Mouse (Mus musculus) stomach, embryonic 15.5 days (tissue): Measurements from ENCODE around the gene Zfp36l3. TPM values are rescaled to one million over a fixed set of nuclear protein-coding genes. Genes with fewer than 3 reads are reported as not detected.
"Not testable (repeated sequence)": the region's sequence is repeated elsewhere in the genome, so short reads cannot be mapped to it uniquely, and the experiment has no call there.

Experiments
- ATAC-seq: fragments of 200-750 bp; cut with Nextera tagmentation; 2 replicates; pipeline ENCODE4 v1.8.0; 2017; ENCODE audit warnings: low read depth, moderate number of reproducible peaks, moderate TSS enrichment; ENCODE audit not compliant: insufficient read depth, low FRiP score
- H3K27ac ChIP-seq: fragments of 300-500 bp; sonication (generic); 2 replicates; pipeline ENCODE4 v1.5.1; 2015; ENCODE audit warnings: mild to moderate bottlenecking, inconsistent platforms
- H3K27me3 ChIP-seq: fragments of 300-500 bp; sonication (generic); replicated peaks from 2 replicates; pipeline ENCODE4 v1.6.1; 2015; ENCODE audit warnings: inconsistent platforms
- H3K36me3 ChIP-seq: fragments of 300-500 bp; sonication (generic); 2 replicates; pipeline ENCODE4 v1.6.1; 2015; ENCODE audit warnings: inconsistent platforms
- H3K4me1 ChIP-seq: fragments of 300-500 bp; sonication (generic); 2 replicates; pipeline ENCODE4 v1.6.1; 2015; ENCODE audit warnings: inconsistent platforms
- H3K4me2 ChIP-seq: fragments of 300-500 bp; sonication (generic); 2 replicates; pipeline ENCODE4 v1.6.1; 2015; ENCODE audit warnings: mild to moderate bottlenecking, inconsistent platforms
- H3K4me3 ChIP-seq: fragments of 300-500 bp; sonication (generic); replicated peaks from 2 replicates; pipeline ENCODE4 v1.5.1; 2015; ENCODE audit warnings: inconsistent platforms
- H3K9ac ChIP-seq: fragments of 300-500 bp; sonication (generic); 2 replicates; pipeline ENCODE4 v1.6.1; 2015; ENCODE audit warnings: inconsistent platforms
- H3K9me3 ChIP-seq: fragments of 300-500 bp; sonication (generic); 2 replicates; pipeline ENCODE4 v1.6.1; 2016; ENCODE audit warnings: inconsistent platforms
- WGBS: fragments of 180-500 bp; shearing (Covaris S2); methylation state at CpG from one replicate; pipeline ENCODE4 v1.1.7; 2015; 5-methylcytosine and 5-hydroxymethylcytosine counted together
- polyA plus RNA-seq: library from polyadenylated mRNA; unstranded; fragments of >200 nt; fragmentation: Nextera tagmentation; extraction: Ambion mirVana; gene quantifications from 2 replicates; pipeline ENCODE4 v1.2.1, GENCODE M21; 2015

Gene Zfp36l3
- polyA plus RNA-seq = not detected in 2 replicates

DNA sequence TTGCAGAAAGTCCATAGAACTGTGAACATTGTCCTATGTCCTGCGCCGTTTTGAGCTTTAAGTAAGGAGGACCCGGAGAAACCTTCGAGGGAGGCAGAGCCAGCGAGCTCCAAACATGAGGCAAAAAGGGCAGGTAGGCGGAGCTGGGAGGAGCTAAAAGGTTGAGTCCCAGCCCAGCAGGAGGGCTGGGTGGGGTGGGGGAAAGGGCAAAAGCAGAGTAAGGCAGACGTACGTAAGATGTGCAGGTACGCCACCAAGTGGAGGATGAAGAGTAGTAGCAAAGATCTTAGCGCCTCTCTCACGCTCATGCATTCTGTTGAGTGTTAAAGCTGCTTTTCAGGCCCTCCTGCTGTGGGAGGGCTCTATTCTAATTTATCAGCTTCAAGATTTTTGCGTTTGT lies at the start of gene Zfp36l3:
Gene Zfp36l3 (minus strand): TSS at position 119 of the 400 bp plus-strand sequence.
- H3K4me1 ChIP-seq = no peaks in the 10 kb centered on the region
- H3K9me3 ChIP-seq = no peaks in the 10 kb centered on the region
- no peak for ATAC-seq
- H3K36me3 ChIP-seq = no peaks in the 10 kb centered on the region
- no peak within 1 kb of the TSS for H3K27ac ChIP-seq
- no peak within 1 kb of the TSS for H3K9ac ChIP-seq
- H3K27me3 ChIP-seq = no peaks in the 10 kb centered on the region
- H3K4me3 ChIP-seq = no peak within 1 kb of the TSS
- 84% methylated on average over 12 of the region's 12 CpGs for whole genome bisulfite sequencing
- no peak within 1 kb of the TSS for H3K4me2 ChIP-seq

DNA sequence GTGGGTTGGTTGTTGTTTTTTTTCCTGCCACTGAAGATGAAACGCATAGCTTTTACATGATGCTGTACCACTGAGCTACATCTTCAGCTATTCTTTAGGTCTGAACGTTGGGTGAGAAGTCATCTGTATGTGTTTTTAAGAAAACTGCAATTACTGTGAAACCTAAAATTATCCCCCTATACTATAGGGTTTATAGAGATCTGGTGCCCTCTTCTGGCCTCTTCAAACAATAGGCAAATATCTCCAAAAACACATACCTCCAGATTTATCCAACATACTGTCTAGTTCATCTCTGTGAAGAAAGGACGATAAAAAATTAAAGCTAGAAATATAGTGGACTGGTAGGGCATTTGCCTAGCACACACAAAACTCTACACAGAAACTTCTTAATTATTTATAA lies 22.9 kb upstream of the Zfp36l3 start:
- Histone ChIP-seq H3K9me3 (no peaks in the 10 kb centered on the region), H3K4me2 (no peak overlapping the region), H3K36me3 (no peaks in the 10 kb centered on the region), H3K9ac (no peak overlapping the region), H3K4me1 (no peaks in the 10 kb centered on the region), H3K27ac (no peak overlapping the region), H3K4me3 (no peak overlapping the region), H3K27me3 (no peaks in the 10 kb centered on the region)
- ATAC-seq = no peak
- WGBS = 51% methylated on average over 3 of the region's 3 CpGs

DNA sequence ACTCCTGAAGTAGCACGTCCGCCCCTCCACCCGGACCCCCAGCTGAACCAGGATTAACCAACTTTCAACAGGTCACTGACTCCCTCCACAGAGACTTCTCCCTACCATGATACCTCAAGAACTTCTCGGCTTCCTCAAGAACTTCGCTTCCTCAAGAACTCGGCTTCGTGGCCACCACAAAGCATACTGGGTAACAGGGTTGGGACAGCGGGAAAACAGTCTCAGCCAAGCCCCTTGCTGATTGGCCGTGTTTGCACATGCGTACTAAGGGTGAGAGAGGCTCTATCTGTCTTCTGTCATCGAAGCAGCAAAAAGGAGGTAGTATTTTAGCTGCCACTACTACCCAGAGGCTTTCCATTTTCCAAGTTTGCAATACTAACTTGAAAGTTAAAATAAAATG lies 21.3 kb upstream of the Zfp36l3 start, which contains the start of gene Xlr:
Gene Xlr (minus strand): TSS at position 188 of the 400 bp plus-strand sequence.
- 78% methylated on average over 11 of the region's 11 CpGs for WGBS

DNA sequence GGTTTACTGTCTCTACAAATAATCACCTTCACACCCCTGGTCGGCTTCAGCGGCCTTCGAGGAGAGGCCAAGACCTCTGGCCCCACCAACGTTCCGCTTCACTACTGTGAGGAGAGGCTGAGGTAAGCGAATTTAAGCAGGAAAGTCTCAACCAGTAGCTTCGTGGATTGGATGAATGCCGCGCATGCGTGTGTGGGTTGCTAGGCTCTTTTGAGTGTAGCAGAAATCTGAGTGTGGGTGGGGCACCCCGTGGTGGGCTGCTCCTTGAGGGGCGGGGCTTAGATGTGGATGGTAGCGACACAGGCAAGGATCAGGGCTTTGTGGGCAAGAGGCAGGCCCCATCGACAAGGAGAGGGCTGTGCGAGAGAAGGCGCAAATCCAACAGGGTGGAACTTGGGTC lies 18.5 kb downstream of the Zfp36l3 start, which contains the start of gene 1700013H16Rik:
Gene 1700013H16Rik (minus strand): TSS at position 96 of the 400 bp plus-strand sequence.
- Histone ChIP-seq H3K27ac (no peak within 1 kb of the TSS), H3K4me2 (no peak within 1 kb of the TSS), H3K27me3 (no peaks in the 10 kb centered on the region), H3K9me3 (no peaks in the 10 kb centered on the region), H3K4me1 (no peaks in the 10 kb centered on the region), H3K4me3 (no peak within 1 kb of the TSS), H3K9ac (no peak within 1 kb of the TSS), H3K36me3 (no peaks in the 10 kb centered on the region)
- 92% methylated on average over 16 of the region's 16 CpGs for WGBS
- no peak for ATAC-seq

More for the DNA sequence above, 21.3 kb upstream of the Zfp36l3 start, which contains the start of gene Xlr:
- H3K27me3 ChIP-seq, H3K4me3 ChIP-seq, ATAC-seq, H3K9me3 ChIP-seq, H3K9ac ChIP-seq, H3K36me3 ChIP-seq, H3K4me1 ChIP-seq, H3K4me2 ChIP-seq, H3K27ac ChIP-seq: not testable (repeated sequence)

DNA sequence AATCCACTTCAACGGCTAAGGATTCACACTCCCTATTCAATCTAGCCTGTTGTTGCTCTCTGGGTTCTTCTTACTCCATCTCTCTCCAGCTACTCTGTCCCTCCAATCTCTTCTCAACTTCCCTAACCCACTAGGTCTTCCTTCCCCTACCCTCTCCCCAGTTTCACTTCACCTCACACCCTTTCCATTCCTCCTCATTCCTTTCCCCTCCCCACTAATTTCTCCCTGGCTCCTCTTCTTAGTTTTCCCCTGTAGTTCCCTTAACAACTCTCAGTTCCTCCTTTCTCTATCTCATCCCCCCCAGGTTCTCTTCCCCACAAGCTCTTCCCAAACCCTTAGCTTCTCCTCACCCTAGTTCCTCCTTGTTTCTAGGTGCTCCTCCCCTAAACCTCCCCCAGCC lies 23.3 kb downstream of the Zfp36l3 start:
- H3K27ac ChIP-seq = no peak overlapping the region
- 90% methylated on average over 1 of the region's 1 CpGs for WGBS

DNA sequence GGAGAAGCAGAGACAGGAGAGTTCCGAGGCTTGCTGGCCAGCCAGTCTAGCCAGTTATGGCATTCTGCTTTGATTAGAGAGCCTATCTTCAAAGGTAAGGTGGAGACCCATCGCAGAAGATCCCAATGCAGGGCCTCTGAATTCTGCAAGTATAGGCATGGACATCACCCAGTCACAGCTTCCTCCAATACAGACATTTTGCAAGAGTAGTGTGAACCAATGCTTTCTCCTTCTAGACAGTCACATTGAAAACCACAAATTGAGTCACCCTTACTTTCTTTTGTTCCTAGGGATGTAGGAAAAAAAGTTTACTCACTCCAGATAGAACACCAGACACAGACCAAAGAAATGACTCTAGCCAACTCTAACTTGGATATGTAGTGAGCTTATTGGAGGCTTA lies 47.2 kb downstream of the Zfp36l3 start:
- WGBS = 70% methylated on average over 2 of the region's 2 CpGs

More for the DNA sequence above, 23.3 kb downstream of the Zfp36l3 start:
- Histone ChIP-seq H3K9me3 (no peaks in the 10 kb centered on the region), H3K4me1 (no peaks in the 10 kb centered on the region), H3K4me3 (no peak overlapping the region), H3K27me3 (no peaks in the 10 kb centered on the region), H3K4me2 (no peak overlapping the region), H3K9ac (no peak overlapping the region), H3K36me3 (no peaks in the 10 kb centered on the region)
- ATAC-seq = no peak

DNA sequence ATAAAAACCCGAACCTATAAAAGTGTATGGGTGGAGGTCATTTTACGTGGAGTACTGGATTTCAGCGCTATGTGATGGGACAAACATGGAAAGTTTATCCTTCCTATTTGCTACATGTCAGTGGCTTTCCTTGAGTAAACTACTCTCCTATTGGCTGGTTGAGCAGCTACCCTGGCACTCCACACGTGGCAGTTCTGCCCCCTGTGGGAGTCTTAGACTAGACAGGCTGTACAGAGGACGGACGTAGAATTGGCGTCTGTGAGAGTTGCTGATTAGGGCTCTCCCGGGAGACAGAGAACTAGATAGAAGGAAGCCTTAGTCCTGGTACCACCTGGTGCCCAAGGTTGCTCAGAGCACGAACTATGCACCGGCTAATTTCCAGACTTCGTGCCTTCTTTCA lies 51.6 kb downstream of the Zfp36l3 start, which contains the start of gene 4930502E18Rik:
Gene 4930502E18Rik (plus strand): TSS at position 231 of the 400 bp plus-strand sequence.
- WGBS = 81% methylated on average over 11 of the region's 11 CpGs
- Histone ChIP-seq H3K4me3 (no peak within 1 kb of the TSS), H3K27me3 (no peaks in the 10 kb centered on the region), H3K4me2 (no peak within 1 kb of the TSS), H3K9me3 (no peaks in the 10 kb centered on the region), H3K9ac (no peak within 1 kb of the TSS), H3K36me3 (no peaks in the 10 kb centered on the region), H3K27ac (no peak within 1 kb of the TSS), H3K4me1 (no peaks in the 10 kb centered on the region)
- ATAC-seq = no peak

More for the DNA sequence above, 47.2 kb downstream of the Zfp36l3 start:
- H3K4me1 ChIP-seq = no peaks in the 10 kb centered on the region
- H3K4me2 ChIP-seq = no peak overlapping the region
- H3K27me3 ChIP-seq = no peaks in the 10 kb centered on the region
- H3K27ac ChIP-seq = no peak overlapping the region
- H3K36me3 ChIP-seq = no peaks in the 10 kb centered on the region
- H3K9me3 ChIP-seq = no peaks in the 10 kb centered on the region
- no peak overlapping the region for H3K9ac ChIP-seq
- no peak for ATAC-seq
- H3K4me3 ChIP-seq = no peak overlapping the region

Other genes starting within 250 kb of the Zfp36l3 start
- gene Rtl8c, start 168.4 kb downstream of the Zfp36l3 start, polyA plus RNA-seq = 30.5 and 32.3 TPM in 2 replicates
- gene Gm14597, start 167.4 kb downstream of the Zfp36l3 start, polyA plus RNA-seq = not detected in 2 replicates
- gene Rtl8a, start 132.7 kb downstream of the Zfp36l3 start, polyA plus RNA-seq = 52.3 and 61.6 TPM in 2 replicates
- 48.5 and 58.4 TPM in 2 replicates for gene Rtl8b, start 106.0 kb downstream of the Zfp36l3 start, polyA plus RNA-seq
- gene 4930502E18Rik, start 51.6 kb downstream of the Zfp36l3 start, polyA plus RNA-seq = not detected in 2 replicates
- gene 1700013H16Rik, start 18.6 kb downstream of the Zfp36l3 start, polyA plus RNA-seq = not detected in 2 replicates
- gene Xlr, start 21.3 kb upstream of the Zfp36l3 start, polyA plus RNA-seq = 1.0 and 1.5 TPM in 2 replicates